Mouse (Mus musculus) testis, postnatal 14 days (tissue): ENCODE data around the gene Ifit1.

ENCODE experiments used
- DNase-seq: peaks from one replicate; pipeline ENCODE4 v3.0.0; 2021; ENCODE audit warnings: low spot score

Ifit1 gene

DNA sequence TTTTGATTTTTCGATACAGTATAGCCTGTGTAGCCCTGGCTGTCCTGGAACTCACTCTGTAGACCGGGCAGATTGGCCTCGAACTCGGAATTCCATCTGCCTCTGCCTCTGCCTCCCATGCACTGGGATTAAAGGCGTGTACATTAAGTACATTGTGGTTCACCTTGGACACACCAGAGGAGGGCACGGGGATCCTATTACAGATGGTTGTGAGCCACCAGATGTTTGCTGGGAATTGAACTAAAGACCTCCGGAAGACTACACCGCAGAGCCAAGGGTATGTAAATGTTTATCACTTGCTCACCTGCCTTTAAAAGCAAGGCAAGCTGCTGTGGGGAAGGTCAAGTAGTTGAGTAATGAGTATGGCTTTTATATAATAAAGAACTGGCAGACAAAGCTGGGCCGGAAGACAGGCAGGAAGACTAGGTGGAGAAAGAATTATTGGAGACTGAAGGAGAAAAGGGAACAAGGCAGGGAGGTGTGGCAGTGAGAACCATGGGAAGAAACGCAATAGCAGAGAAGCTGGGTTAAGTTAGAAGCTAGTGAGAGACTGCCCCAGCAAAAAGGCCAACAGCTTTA is 14.6 kb downstream of the Ifit1 start:
- no peak for DNase-seq

DNA sequence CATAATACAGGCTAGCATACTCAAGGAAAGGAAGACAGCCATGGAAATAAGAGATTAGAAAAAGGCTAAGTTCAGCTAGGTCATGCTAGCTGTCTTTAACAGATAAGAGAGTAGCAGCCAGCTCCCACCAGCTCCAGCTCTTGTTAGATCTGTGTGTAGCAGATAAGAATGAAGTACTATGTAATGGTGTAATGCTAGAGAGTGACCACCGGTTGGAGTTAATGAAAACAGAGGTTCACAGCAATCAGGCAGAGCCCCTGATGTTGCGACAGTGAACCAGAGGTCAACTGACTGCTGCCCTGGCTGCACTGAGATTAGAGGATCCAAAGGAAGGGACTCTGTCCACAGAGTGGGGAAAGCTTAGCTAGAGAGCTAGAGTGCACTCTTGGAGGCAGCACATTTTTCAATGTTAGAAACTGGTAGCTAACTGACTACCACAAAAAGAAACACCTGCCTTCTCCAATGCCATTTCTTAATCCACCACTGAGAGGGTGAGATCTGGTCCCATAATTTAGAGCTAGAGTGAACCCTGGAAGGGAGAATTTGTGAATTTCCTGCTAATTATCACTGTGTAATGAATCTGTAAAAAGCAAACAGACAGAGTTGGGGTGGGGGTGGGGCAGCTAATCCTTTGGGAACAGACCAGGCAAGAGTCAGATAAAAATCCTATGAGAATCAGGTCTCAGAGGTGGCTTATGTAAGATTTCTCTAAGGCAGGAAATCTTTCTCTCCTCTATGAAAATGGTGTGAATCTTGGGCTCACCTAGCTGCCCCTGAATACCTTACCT is 16.0 kb downstream of the Ifit1 start:
- DNase-seq = no peak

DNA sequence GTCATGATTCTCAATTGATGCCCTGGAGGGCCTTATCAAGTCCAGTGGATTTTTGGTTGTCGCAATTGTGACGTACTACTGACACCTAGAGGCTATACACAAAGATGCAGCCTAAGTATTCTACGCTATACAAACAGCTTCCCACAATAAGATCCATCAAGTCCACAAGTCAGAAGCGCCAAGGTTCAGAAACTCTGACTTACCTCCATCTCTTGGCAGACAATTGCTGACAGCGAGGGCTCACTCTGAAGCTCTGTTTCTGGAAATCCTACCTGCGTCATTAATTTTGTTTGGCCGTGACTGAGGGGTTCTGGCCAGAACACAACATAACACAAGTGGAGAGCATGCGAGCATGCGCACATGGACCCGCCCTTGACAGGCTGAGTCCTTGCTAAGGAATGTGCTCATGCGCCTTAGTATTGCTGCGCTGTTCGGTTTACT is 21.4 kb downstream of the Ifit1 start:
- DNase-seq = peak; percentile 24

DNA sequence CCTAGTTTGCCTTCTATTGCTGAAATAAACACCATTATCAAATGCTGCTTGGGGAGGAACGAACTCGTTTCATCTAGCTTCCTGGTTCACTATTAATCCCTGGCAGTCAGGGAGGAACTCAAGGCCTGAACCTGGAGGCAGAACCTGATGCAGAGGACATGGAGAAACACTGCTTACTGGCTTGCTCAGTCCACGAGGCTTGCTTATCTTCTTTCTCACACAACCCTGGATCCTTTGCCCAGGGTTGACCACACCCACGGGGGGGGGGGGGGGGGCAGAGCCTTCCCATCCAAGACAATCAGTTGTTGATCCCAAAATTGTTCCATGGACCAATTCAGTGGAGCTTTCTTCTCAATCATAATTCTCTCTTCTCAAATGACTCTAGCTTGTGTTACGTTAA is 22.1 kb downstream of the Ifit1 start:
- no peak for DNase-seq

DNA sequence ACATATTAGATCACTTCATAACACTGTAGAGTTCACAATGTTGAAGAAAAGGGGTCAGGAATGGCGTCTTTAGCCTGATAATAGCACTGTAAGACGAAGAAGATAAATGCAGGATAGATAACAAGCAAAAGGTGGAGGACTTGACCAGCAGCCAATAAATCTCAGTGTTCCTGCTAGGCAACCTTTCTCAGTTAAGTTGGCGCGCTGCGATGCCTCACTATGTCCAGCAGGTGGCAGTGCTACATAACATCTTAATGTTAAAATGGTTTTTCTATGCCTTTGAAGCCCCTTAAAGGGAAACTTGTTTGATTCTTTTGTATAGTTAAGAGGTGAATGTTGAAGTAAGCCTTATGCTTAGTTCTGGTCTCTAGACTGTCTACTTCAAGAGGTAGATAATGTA is 25.5 kb downstream of the Ifit1 start:
- peak; percentile 51 for DNase-seq

DNA sequence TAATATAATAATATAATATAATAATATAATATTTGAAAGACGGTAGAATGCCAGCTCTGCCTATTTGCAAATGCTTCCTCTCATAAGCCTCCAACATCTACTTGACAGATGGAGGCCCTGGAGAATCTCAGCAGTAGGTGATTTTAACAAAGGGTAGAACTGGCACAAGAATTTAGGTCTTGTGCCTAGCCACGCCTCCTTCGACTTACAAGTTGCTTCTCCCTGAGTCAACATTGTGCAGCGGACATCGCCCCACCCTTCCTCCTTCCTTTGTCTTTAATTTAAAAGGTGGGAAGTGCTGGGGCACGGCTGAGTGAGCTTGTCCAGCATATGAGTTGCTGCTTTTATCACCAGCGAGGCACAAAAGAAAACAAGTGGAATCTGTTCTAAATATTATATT is 32.8 kb downstream of the Ifit1 start:
- DNase-seq = no peak

DNA sequence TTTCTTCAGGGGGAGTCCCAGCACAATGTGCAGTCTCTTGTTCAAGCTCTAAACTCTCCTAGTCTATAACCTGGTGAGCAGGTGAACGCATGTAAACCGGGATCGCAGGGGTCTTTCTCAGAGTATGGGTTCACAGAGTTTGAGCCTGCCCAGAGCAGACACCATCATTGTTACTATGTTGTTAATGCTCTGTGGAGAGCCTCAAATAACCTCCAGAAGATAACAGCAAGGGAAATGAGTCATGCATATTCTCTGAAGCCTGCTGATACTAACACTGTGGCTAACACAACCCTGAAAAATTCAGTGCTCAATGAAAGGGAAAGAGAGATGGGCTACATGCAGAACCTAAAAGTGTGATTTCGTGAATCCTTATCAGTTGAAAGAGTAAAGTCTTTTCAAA is 37.8 kb downstream of the Ifit1 start:
- no peak for DNase-seq

DNA sequence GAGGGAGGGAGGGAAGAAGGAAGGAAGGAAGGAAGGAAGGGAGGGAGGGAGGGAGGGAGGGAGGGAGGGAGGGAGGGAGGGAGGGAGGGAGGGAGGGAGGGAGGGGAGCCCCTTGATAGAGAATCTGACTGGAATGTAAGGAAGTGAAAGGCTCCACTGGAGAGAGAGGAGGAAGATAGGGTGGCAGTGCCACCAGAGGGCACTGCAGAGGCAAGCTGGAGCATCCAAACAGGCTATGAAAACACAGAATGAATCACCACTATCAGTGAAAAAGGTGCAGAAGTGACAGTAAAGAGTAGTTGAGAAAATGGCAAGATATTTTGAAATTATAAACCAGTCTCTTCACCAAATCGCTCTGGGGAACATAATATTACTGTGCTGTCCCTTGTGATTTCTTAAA is 44.2 kb downstream of the Ifit1 start:
- DNase-seq = no peak

DNA sequence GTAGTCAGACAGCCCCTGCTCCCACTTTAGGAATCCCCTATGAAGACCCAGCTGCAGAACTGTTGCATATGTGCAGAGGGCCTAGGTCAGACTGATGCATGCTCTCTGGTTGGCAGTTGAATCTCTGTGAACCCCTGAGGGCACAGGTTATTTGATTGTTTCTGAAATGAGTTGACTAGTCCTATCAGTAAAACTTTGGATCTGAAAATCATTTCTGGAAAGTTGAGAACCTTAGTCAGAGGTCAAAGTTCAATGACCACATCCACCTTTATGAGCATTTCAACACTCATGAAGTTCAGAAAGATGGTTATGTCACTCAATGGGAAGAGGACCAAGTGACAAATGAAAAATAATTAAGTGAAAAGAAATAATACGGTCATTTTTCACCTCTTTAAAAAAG is 44.9 kb downstream of the Ifit1 start:
- no peak for DNase-seq

DNA sequence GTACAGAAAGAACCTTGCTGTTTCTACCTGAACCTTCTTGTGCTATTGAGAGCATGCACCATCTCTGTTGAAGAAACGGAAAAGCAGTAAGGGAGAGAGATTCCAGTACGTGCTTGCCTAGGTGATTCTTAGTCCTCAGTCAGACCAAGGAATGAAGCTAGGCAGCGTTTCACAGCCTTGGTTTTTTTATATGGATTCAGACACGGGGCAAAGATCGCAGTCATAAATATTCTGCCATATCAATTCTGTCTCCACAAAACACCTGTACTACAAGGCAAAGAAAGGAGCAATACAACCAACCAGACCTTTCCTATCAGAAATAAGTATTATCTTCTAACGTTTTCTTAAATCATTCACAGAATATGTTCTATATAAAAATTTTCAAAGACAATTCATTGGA is 50.7 kb downstream of the Ifit1 start:
- no peak for DNase-seq

DNA sequence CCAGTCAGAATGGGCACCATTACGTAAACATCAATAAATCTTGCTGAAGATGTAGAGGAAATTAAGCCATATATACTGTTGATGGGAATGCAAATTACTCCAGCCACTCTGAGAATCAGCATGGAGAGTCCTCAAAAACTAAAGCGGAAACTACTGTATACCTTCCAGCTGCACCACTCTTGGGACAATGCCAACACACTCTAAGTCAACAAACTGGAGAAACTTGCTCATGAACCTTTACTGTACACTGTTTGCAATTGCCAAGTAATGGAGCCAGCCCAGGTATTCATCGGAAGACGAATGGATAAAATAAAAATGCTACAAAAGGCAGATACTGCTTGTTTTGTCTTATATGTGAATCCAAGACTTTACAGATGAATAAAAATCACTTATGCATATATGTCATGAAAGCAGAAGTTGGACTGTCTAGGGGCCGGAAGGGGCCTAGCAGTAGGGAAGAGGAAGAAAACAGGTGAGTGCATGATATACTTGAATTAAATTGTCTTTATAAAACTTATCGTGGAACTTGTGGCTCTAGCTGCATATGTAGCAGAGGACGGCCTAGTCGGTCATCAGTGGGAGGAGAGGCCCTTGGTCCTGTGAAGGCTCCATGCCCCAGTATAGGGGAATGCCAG is 55.8 kb downstream of the Ifit1 start:
- no peak for DNase-seq

DNA sequence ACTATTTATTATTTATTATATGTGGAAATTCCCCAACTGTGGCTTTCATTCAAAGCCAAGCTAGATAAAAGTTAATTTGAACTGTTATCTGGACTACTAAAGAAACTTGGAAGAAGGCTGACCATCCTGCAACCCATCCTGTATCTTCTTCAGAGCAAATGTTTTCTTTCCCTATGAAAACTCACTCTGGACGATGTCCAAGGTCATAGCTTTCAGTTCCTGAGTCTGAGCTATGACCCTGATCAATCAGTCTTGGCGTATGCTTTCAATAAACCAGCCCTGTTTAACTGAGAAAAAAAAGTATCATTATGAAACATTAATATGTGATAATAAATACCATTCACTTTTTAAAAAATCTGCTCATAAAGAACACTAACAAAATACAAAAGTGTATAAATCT is 56.8 kb downstream of the Ifit1 start:
- DNase-seq = no peak

DNA sequence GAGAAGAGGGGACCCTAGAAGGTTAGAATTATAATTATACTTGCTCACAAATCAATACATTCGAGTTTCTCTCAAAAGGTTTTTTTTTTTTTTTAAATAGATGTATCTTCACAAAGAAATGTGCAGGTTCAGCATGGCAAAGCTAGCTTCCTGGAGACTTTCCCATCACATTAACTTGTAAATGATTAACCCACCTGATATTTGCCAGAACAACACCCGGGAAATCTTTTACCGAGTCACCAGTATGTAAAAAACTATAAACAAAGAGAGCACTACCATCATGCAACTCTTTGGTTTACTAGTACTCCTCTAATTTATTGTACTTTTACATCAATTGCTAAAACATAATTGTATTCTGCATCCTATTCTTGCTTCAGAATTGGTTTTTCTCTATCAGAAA is 57.8 kb downstream of the Ifit1 start:
- no peak for DNase-seq

DNA sequence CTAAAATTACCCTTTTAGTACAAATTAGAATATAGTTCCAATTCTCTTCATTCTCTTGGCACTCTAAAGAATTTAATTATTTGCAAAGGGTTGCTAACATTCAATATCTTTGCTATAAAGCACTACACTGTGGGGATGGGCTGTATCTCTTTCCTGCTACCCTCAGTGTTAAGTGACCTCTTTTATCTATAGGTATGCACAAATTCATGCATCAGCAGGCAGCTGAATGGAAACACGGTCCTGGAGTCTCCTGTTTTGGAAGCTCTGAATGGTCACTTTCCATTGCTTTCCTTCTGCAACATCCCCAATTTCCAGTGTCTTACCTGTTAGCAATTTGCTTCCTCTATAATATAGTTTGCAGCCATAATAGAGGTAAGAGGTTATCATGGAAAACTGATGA is 58.2 kb downstream of the Ifit1 start:
- DNase-seq = no peak

DNA sequence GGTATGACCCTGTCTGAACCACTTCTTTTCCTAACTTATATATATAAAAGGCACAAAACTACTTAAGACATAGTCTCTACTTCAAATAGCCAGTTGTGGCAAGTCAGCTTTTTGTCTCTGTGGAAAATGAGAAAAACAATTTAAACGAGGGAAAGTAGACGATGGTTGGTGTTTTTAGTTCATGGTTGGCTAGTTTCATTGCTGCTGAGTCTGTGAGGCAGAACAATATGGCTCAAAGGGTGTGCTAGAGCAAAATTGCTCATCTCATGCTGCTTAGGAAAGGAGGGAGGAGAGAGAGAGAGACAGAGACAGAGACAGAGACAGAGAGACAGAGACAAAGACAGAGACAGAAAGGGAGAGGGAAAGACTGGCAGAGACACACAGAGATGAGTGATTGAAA is 58.6 kb downstream of the Ifit1 start:
- DNase-seq = no peak
